Mouse (Mus musculus) cerebellum, adult 8-10 months (tissue): ENCODE measurements around the gene 1190005I06Rik.

Experiments
- DNase-seq: peaks from one replicate; pipeline ENCODE4 v3.0.0; 2022

Gene 1190005I06Rik

GRCm38 (mm10) chr8:120666807-120667470 is 19.5 kb upstream of the 1190005I06Rik start:
- no peak for DNase-seq

GRCm38 (mm10) chr8:120665726-120666455 is 18.5 kb upstream of the 1190005I06Rik start:
- no peak for DNase-seq

GRCm38 (mm10) chr8:120664566-120664965 is 17.1 kb upstream of the 1190005I06Rik start:
- DNase-seq, result no peak

GRCm38 (mm10) chr8:120657415-120657814 is 10.0 kb upstream of the 1190005I06Rik start:
- DNase-seq, result no peak

GRCm38 (mm10) chr8:120656322-120657052 is 9.1 kb upstream of the 1190005I06Rik start:
- DNase-seq, result no peak

- peak; percentile 42 for DNase-seq
Measured at GRCm38 (mm10) chr8:120644663-120645062, 2.8 kb downstream of the 1190005I06Rik start.

GRCm38 (mm10) chr8:120642031-120642662 is 5.3 kb downstream of the 1190005I06Rik start:
- no peak for DNase-seq

GRCm38 (mm10) chr8:120641245-120641644 is 6.2 kb downstream of the 1190005I06Rik start:
- no peak for DNase-seq

GRCm38 (mm10) chr8:120634329-120634839 is 13.0 kb downstream of the 1190005I06Rik start:
- DNase-seq, result peak; percentile 18

GRCm38 (mm10) chr8:120633665-120634271 is 13.7 kb downstream of the 1190005I06Rik start:
- DNase-seq, result no peak

- no peak for DNase-seq
Measured at GRCm38 (mm10) chr8:120632969-120633664, 14.3 kb downstream of the 1190005I06Rik start.

GRCm38 (mm10) chr8:120631441-120632375 is 15.7 kb downstream of the 1190005I06Rik start:
- DNase-seq, result no peak

- no peak for DNase-seq
Measured at GRCm38 (mm10) chr8:120630848-120631247, 16.6 kb downstream of the 1190005I06Rik start.

GRCm38 (mm10) chr8:120630031-120630430 is 17.4 kb downstream of the 1190005I06Rik start:
- DNase-seq, result no peak

- DNase-seq, result peak; percentile 51
Measured at GRCm38 (mm10) chr8:120627298-120627697, 20.1 kb downstream of the 1190005I06Rik start.

GRCm38 (mm10) chr8:120626461-120626860 is 21.0 kb downstream of the 1190005I06Rik start:
- no peak for DNase-seq

- no peak for DNase-seq
Measured at GRCm38 (mm10) chr8:120623608-120624007, 23.8 kb downstream of the 1190005I06Rik start.

- no peak for DNase-seq
Measured at GRCm38 (mm10) chr8:120622161-120622560, 25.3 kb downstream of the 1190005I06Rik start.

- no peak for DNase-seq
Measured at GRCm38 (mm10) chr8:120620441-120620840, 27.0 kb downstream of the 1190005I06Rik start.
